Mouse (Mus musculus): Measurements from ENCODE around the gene Rgsl1. TPM values are rescaled to one million over a fixed set of nuclear protein-coding genes. Genes with fewer than 3 reads are reported as not detected.

The Rgsl1 gene
- total and polyA plus RNA-seq, 3 experiments, result not detected

GRCm38 (mm10) chr1:153734866-153735265 lies 109.1 kb downstream of the Rgsl1 start:
- no peak for TF ChIP-seq CHD1 (IDR thresholded peaks at IDR 0.05; ENCODE audit: low read depth, low read length)
- no peak for TF ChIP-seq KAT2A (conservative IDR thresholded peaks at IDR 0.05; ENCODE audit: low read depth, low read length)
- no peak for TF ChIP-seq ZNF384 (IDR thresholded peaks at IDR 0.05; ENCODE audit: low read depth, low read length)
- no peak for TF ChIP-seq JUND (IDR thresholded peaks at IDR 0.05; ENCODE audit: low read depth, low read length)
- TF ChIP-seq USF2 (IDR thresholded peaks at IDR 0.05; ENCODE audit: borderline replicate concordance in 1 of 2, insufficient read depth in 1 of 2, low read depth in 1 of 2, low read length in 2 of 2), result no peak
- TF ChIP-seq MYC (IDR thresholded peaks at IDR 0.05; ENCODE audit: low read depth, low read length), result no peak
- TF ChIP-seq UBTF (IDR thresholded peaks at IDR 0.05; ENCODE audit: borderline replicate concordance, insufficient read depth, low read depth, low read length), result no peak
- no peak for TF ChIP-seq CHD2 (IDR thresholded peaks at IDR 0.05; ENCODE audit: low read length)
- TF ChIP-seq MEF2A (IDR thresholded peaks at IDR 0.05; ENCODE audit: extremely low read depth, insufficient replicate concordance, low read depth, low read length, poor library complexity, severe bottlenecking), result no peak
- no peak for TF ChIP-seq RAD21 (IDR thresholded peaks at IDR 0.05; ENCODE audit: low read depth, low read length)
- TF ChIP-seq TCF12 (IDR thresholded peaks at IDR 0.05; ENCODE audit: low read depth, low read length), result no peak
- Histone ChIP-seq H3K4me3 (ENCODE audit: control insufficient read depth in 1 of 2, insufficient read depth in 1 of 2, low read depth in 2 of 2, low read length in 2 of 2) (no peak overlapping the region), H3K27me3 (ENCODE audit: control insufficient read depth in 1 of 2, insufficient read depth in 2 of 2, low read length in 2 of 2) (no peaks in the 10 kb centered on the region), H3K27ac (ENCODE audit: control insufficient read depth, low read depth, low read length) (no peak overlapping the region), H3K9ac (ENCODE audit: control insufficient read depth, low read depth, low read length, poor library complexity, severe bottlenecking) (no peak overlapping the region), H3K36me3 (ENCODE audit: control insufficient read depth in 1 of 2, insufficient read depth in 2 of 2, low read length in 2 of 2) (no peaks in the 10 kb centered on the region), H3K4me1 (ENCODE audit: control insufficient read depth in 1 of 2, insufficient read depth in 2 of 2, low read length in 2 of 2) (no peaks in the 10 kb centered on the region), H3K79me2 (ENCODE audit: control insufficient read depth, insufficient read depth, low read length, poor library complexity) (no peaks in the 10 kb centered on the region), H3K9me3 (replicated peaks; ENCODE audit: insufficient read depth, low read length) (no peaks in the 10 kb centered on the region)
- no peak for DNase-seq (ENCODE audit: low read depth, low spot score)

DNA sequence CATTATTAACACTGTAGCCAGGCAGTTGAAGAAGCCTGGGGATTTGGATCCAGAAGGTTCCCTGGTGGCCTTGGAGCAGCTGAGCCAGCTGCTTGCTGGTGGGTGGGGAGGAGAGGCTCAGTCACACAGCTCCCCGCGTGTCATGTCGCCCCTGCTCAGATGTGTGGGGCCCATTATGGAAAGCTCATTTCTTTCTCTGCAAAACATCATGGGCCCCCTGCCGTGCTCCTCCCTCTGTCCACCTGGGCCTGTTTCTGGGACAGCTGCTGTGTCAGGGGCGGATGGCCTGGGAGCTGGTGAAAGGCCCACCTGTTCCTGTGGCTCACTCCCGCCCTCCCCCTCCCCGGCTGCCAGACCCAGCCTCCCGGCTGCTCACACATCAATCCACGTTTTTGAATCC lies 110.8 kb downstream of the Rgsl1 start:
- Histone ChIP-seq H3K27me3 (ENCODE audit: control insufficient read depth in 1 of 2, insufficient read depth in 2 of 2, low read length in 2 of 2) (no peaks in the 10 kb centered on the region), H3K36me3 (ENCODE audit: control insufficient read depth in 1 of 2, insufficient read depth in 2 of 2, low read length in 2 of 2) (no peaks in the 10 kb centered on the region), H3K4me1 (ENCODE audit: control insufficient read depth in 1 of 2, insufficient read depth in 2 of 2, low read length in 2 of 2) (no peaks in the 10 kb centered on the region), H3K4me3 (ENCODE audit: control insufficient read depth in 1 of 2, insufficient read depth in 1 of 2, low read depth in 2 of 2, low read length in 2 of 2) (no peak overlapping the region), H3K9ac (ENCODE audit: control insufficient read depth, low read depth, low read length, poor library complexity, severe bottlenecking) (no peak overlapping the region), H3K27ac (ENCODE audit: control insufficient read depth, low read depth, low read length) (no peak overlapping the region), H3K9me3 (replicated peaks; ENCODE audit: insufficient read depth, low read length) (no peaks in the 10 kb centered on the region), H3K79me2 (ENCODE audit: control insufficient read depth, insufficient read depth, low read length, poor library complexity) (no peaks in the 10 kb centered on the region)
- TF ChIP-seq TBP (IDR thresholded peaks at IDR 0.05; ENCODE audit: low read depth, low read length) (no peak), RAD21 (IDR thresholded peaks at IDR 0.05; ENCODE audit: low read depth, low read length) (no peak), SMC3 (IDR thresholded peaks at IDR 0.05; ENCODE audit: low read depth, low read length) (no peak), JUND (IDR thresholded peaks at IDR 0.05; ENCODE audit: low read depth, low read length) (no peak), ZC3H11A (IDR thresholded peaks at IDR 0.05; ENCODE audit: low read depth, low read length) (no peak)
- no peak for DNase-seq (ENCODE audit: low read depth, low spot score)

DNA sequence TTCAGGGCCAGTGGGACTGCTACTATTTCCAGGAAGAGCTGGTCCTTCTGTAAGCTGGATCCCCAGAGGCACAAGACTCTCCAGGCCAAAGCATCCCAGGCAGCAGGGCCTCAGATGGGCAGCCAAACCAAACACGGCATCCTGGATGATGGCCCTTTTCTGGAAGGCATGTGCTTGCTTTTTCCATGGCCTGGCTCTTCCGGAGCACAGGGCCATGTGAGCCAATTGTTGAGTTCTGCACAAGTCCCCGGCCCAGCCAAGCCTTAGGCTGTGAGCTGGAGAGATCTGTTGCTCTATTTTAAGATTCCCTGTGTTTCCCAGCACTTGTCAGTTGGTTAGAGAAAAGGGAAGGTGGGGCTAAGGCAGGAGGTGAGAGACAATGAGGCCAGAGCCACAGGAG lies 113.3 kb downstream of the Rgsl1 start:
- H3K4me3 ChIP-seq (ENCODE audit: control insufficient read depth in 1 of 2, insufficient read depth in 1 of 2, low read depth in 2 of 2, low read length in 2 of 2), result no peak overlapping the region
- no peak overlapping the region for H3K9ac ChIP-seq (ENCODE audit: control insufficient read depth, low read depth, low read length, poor library complexity, severe bottlenecking)
- H3K36me3 ChIP-seq (ENCODE audit: control insufficient read depth in 1 of 2, insufficient read depth in 2 of 2, low read length in 2 of 2), result no peaks in the 10 kb centered on the region
- TF ChIP-seq MYB (IDR thresholded peaks at IDR 0.05; ENCODE audit: low read depth, low read length), result no peak
- TF ChIP-seq KAT2A (conservative IDR thresholded peaks at IDR 0.05; ENCODE audit: low read depth, low read length), result no peak
- no peak for TF ChIP-seq ELF1 (IDR thresholded peaks at IDR 0.05; ENCODE audit: low read depth, low read length)
- TF ChIP-seq BHLHE40 (IDR thresholded peaks at IDR 0.05; ENCODE audit: borderline replicate concordance, low read depth, low read length), result no peak
- no peak for TF ChIP-seq CTCF (IDR thresholded peaks at IDR 0.05 in 2 of 3, conservative IDR thresholded peaks at IDR 0.05 in 1 of 3; ENCODE audit: control insufficient read depth in 1 of 3, insufficient read depth in 1 of 3, low read depth in 2 of 3, low read length in 3 of 3, poor library complexity in 1 of 3, severe bottlenecking in 1 of 3)
- no peak for TF ChIP-seq MEF2A (IDR thresholded peaks at IDR 0.05; ENCODE audit: extremely low read depth, insufficient replicate concordance, low read depth, low read length, poor library complexity, severe bottlenecking)
- TF ChIP-seq NELFE (IDR thresholded peaks at IDR 0.05; ENCODE audit: low read depth, low read length), result no peak
- TF ChIP-seq USF2 (IDR thresholded peaks at IDR 0.05; ENCODE audit: borderline replicate concordance in 1 of 2, insufficient read depth in 1 of 2, low read depth in 1 of 2, low read length in 2 of 2), result no peak
- TF ChIP-seq CHD1 (IDR thresholded peaks at IDR 0.05; ENCODE audit: low read depth, low read length), result no peak
- TF ChIP-seq EP300 (IDR thresholded peaks at IDR 0.05; ENCODE audit: low read depth in 1 of 2, low read length in 2 of 2), result no peak
- no peak for TF ChIP-seq MAZ (IDR thresholded peaks at IDR 0.05; ENCODE audit: low read depth, low read length)
- H3K79me2 ChIP-seq (ENCODE audit: control insufficient read depth, insufficient read depth, low read length, poor library complexity), result no peaks in the 10 kb centered on the region
- no peak for DNase-seq (ENCODE audit: low read depth, low spot score)
- H3K9me3 ChIP-seq (replicated peaks; ENCODE audit: insufficient read depth, low read length), result no peaks in the 10 kb centered on the region
- no peaks in the 10 kb centered on the region for H3K4me1 ChIP-seq (ENCODE audit: control insufficient read depth in 1 of 2, insufficient read depth in 2 of 2, low read length in 2 of 2)
- no peaks in the 10 kb centered on the region for H3K27me3 ChIP-seq (ENCODE audit: control insufficient read depth in 1 of 2, insufficient read depth in 2 of 2, low read length in 2 of 2)
- no peak overlapping the region for H3K27ac ChIP-seq (ENCODE audit: control insufficient read depth, low read depth, low read length)

All from MEL (cell line).